Mouse (Mus musculus) forebrain, embryonic 10.5 days (tissue): ENCODE measurements around the gene Pik3ca. TPM values are rescaled to one million over a fixed set of nuclear protein-coding genes. Genes with fewer than 3 reads are reported as not detected.

Experiments used
- DNase-seq: peaks from one replicate; pipeline ENCODE4 v3.0.0-alpha.2; 2017; ENCODE audit warnings: low spot score; ENCODE audit errors: extremely low spot score
- H3K27ac ChIP-seq: fragments of 300-500 bp; sonication (generic); 2 replicates; pipeline ENCODE4 v1.5.1; 2016; ENCODE audit warnings: mild to moderate bottlenecking
- H3K27me3 ChIP-seq: fragments of 300-500 bp; sonication (generic); 2 replicates; pipeline ENCODE4 v1.6.1; 2016; ENCODE audit warnings: mild to moderate bottlenecking; ENCODE audit not compliant: poor library complexity, severe bottlenecking
- H3K36me3 ChIP-seq: fragments of 300-500 bp; sonication (generic); replicated peaks from 2 replicates; pipeline ENCODE4 v1.6.1; 2016; ENCODE audit warnings: mild to moderate bottlenecking, moderate library complexity
- H3K4me1 ChIP-seq: fragments of 300-500 bp; sonication (generic); 2 replicates; pipeline ENCODE4 v1.6.1; 2016
- H3K4me3 ChIP-seq: fragments of 300-500 bp; sonication (generic); 2 replicates; pipeline ENCODE4 v1.5.1; 2016; ENCODE audit warnings: mild to moderate bottlenecking, moderate library complexity
- H3K9me3 ChIP-seq: fragments of 300-500 bp; sonication (generic); 2 replicates; pipeline ENCODE4 v1.6.1; 2016; ENCODE audit warnings: mild to moderate bottlenecking, moderate library complexity
- WGBS: fragments of 180-500 bp; shearing (Covaris S2); methylation state at CpG from one replicate; pipeline ENCODE4 v1.1.7; 2016; 5-methylcytosine and 5-hydroxymethylcytosine counted together
- polyA plus RNA-seq: library from polyadenylated mRNA; unstranded; fragments of >200 nt; fragmentation: Nextera tagmentation; extraction: Ambion mirVana; gene quantifications from 2 replicates; pipeline ENCODE4 v1.2.1, GENCODE M21; 2016

Pik3ca gene
- polyA plus RNA-seq, 1 experiment from 2014 or later = 8.0 TPM

GRCm38 (mm10) chr3:32381556-32381955 is 15.9 kb upstream of the Pik3ca start:
- WGBS = 81% methylated on average over 3 of the region's 3 CpGs
- H3K27ac ChIP-seq = no peak overlapping the region
- H3K36me3 ChIP-seq = no peaks in the 10 kb centered on the region
- no peaks in the 10 kb centered on the region for H3K9me3 ChIP-seq
- H3K27me3 ChIP-seq = no peaks in the 10 kb centered on the region
- H3K4me1 ChIP-seq = no peaks in the 10 kb centered on the region
- DNase-seq = no peak
- no peak overlapping the region for H3K4me3 ChIP-seq

DNA sequence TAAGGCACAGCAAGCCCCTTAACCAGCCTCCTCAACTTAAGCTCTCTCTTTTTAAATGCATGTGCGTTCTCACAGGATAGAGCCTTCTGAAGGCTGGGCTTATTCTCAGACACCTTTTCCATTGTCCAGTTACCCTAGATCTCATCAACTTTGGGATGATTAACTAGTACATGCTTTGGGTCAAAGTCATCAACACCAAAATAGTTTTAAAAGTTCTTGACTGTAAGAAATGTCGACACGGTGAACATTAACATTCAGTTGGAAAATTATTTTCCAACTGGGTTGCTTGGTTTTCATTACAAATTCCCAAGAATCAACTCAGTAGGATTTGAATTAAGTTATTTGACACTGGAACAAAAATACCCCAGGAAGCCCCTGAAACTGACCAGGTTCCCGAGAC is 4.6 kb upstream of the Pik3ca start:
- DNase-seq = no peak
- H3K27ac ChIP-seq = no peak overlapping the region
- peaks cover 7% of the 10 kb centered on the region for H3K4me1 ChIP-seq
- no peaks in the 10 kb centered on the region for H3K9me3 ChIP-seq
- H3K4me3 ChIP-seq = no peak overlapping the region
- WGBS = 91% methylated on average over 4 of the region's 4 CpGs
- no peaks in the 10 kb centered on the region for H3K36me3 ChIP-seq
- H3K27me3 ChIP-seq = no peaks in the 10 kb centered on the region

- Histone ChIP-seq H3K27me3 (no peaks in the 10 kb centered on the region), H3K4me3 (no peak overlapping the region), H3K4me1 (peaks cover 17% of the 10 kb centered on the region), H3K9me3 (no peaks in the 10 kb centered on the region), H3K27ac (no peak overlapping the region), H3K36me3 (no peaks in the 10 kb centered on the region)
- no peak for DNase-seq
- WGBS = 87% methylated on average over 8 of the region's 8 CpGs
Measured at GRCm38 (mm10) chr3:32393986-32394385, 3.5 kb upstream of the Pik3ca start.

DNA sequence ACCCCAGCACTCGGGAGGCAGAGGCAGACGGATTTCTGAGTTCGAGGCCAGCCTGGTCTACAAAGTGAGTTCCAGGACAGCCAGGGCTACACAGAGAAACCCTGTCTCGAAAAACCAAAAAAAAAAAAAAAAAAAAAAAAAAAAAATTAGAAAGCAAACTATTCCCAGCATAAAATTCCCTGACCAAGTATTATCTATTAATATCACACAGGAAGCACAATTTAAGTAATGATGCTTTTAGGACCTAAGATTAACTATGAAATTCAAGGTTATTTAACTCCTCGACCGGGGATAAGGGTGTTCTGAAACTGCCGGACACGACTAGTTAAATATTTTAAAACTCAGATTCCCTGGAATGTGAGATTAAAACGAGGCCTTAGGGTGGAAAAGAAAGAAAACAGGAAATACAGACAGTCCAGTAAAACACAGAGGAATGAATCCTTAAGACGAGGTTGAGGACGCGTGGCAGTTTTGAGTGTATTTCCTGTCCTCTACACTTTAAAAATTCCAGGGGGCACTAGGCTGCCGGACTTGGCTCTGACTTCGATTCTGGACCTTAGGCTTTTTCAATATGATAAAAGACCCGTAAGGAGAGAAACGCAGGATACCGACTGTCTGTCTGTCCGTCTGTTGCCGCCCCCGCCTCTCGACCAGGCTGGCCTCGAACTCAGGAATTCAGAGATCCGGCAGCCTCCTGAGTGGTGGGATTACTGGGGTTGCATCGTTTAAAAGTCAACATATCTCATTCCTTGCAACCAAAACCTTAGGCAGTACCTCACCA is 1.5 kb upstream of the Pik3ca start:
- Histone ChIP-seq H3K4me3 (peak overlapping the region; percentile 92), H3K27ac (peak overlapping the region; percentile 95), H3K9me3 (no peaks in the 10 kb centered on the region), H3K36me3 (no peaks in the 10 kb centered on the region), H3K4me1 (peaks cover 36% of the 10 kb centered on the region), H3K27me3 (peaks cover 3% of the 10 kb centered on the region; the same call in 1 of the 2 replicates)
- peak; percentile 30 for DNase-seq
- 33% methylated on average over 24 of the region's 24 CpGs for WGBS

- H3K4me3 ChIP-seq = peak overlapping the region; percentile 92
- H3K27me3 ChIP-seq = peaks cover 3% of the 10 kb centered on the region; the same call in 1 of the 2 replicates
- H3K27ac ChIP-seq = peak overlapping the region; percentile 95
- peaks cover 44% of the 10 kb centered on the region for H3K4me1 ChIP-seq
- WGBS = 2% methylated on average over 72 of the region's 77 CpGs
- H3K36me3 ChIP-seq = no peaks in the 10 kb centered on the region
- peak; percentile 97 for DNase-seq
- H3K9me3 ChIP-seq = no peaks in the 10 kb centered on the region
Measured at GRCm38 (mm10) chr3:32396794-32397460, 544 bp upstream of the Pik3ca start.

GRCm38 (mm10) chr3:32398175-32398538 is 686 bp downstream of the Pik3ca start:
- H3K36me3 ChIP-seq = no peaks in the 10 kb centered on the region
- no peaks in the 10 kb centered on the region for H3K9me3 ChIP-seq
- peak overlapping the region; percentile 92 for H3K4me3 ChIP-seq
- DNase-seq = no peak
- WGBS = 2% methylated on average over 7 of the region's 7 CpGs
- H3K4me1 ChIP-seq = peaks cover 44% of the 10 kb centered on the region
- H3K27ac ChIP-seq = no peak overlapping the region
- peaks cover 3% of the 10 kb centered on the region; the same call in 1 of the 2 replicates for H3K27me3 ChIP-seq

- 25% methylated on average over 4 of the region's 4 CpGs for WGBS
- no peaks in the 10 kb centered on the region for H3K9me3 ChIP-seq
- no peaks in the 10 kb centered on the region for H3K36me3 ChIP-seq
- H3K27ac ChIP-seq = no peak overlapping the region
- peak overlapping the region; percentile 92 for H3K4me3 ChIP-seq
- no peak for DNase-seq
- H3K4me1 ChIP-seq = peaks cover 44% of the 10 kb centered on the region
- H3K27me3 ChIP-seq = peaks cover 3% of the 10 kb centered on the region; the same call in 1 of the 2 replicates
Measured at GRCm38 (mm10) chr3:32398623-32399022, 1.2 kb downstream of the Pik3ca start.

- no peak for DNase-seq
- Histone ChIP-seq H3K9me3 (no peaks in the 10 kb centered on the region), H3K4me1 (peaks cover 44% of the 10 kb centered on the region), H3K27ac (no peak overlapping the region), H3K27me3 (peaks cover 3% of the 10 kb centered on the region; the same call in 1 of the 2 replicates), H3K36me3 (no peaks in the 10 kb centered on the region), H3K4me3 (no peak overlapping the region)
- 32% methylated on average over 4 of the region's 4 CpGs for WGBS
Measured at GRCm38 (mm10) chr3:32399381-32399780, 1.9 kb downstream of the Pik3ca start.

DNA sequence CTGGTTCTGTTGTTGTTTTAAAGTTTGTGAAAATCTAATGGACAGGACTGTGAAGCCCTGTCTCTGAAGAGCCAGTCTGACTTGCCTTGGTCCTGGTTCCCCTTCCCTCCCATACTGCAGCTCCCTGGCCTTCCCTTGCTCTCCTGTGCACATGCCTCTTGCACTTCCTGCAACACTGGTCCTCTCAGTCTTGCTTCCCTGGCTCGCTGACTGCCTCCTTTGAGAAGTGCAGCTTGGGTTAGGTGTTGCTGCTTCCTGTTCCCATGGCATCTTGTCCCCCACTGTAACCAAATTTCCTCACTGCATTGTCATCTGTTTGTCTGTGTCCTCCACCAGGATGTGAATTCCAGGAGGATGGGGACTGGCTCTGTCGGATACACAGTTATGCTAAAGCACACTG is 2.5 kb downstream of the Pik3ca start:
- WGBS = 59% methylated on average over 2 of the region's 2 CpGs
- Histone ChIP-seq H3K27ac (no peak overlapping the region), H3K4me1 (peaks cover 44% of the 10 kb centered on the region), H3K36me3 (no peaks in the 10 kb centered on the region), H3K27me3 (peaks cover 3% of the 10 kb centered on the region; the same call in 1 of the 2 replicates), H3K4me3 (no peak overlapping the region), H3K9me3 (no peaks in the 10 kb centered on the region)
- no peak for DNase-seq

DNA sequence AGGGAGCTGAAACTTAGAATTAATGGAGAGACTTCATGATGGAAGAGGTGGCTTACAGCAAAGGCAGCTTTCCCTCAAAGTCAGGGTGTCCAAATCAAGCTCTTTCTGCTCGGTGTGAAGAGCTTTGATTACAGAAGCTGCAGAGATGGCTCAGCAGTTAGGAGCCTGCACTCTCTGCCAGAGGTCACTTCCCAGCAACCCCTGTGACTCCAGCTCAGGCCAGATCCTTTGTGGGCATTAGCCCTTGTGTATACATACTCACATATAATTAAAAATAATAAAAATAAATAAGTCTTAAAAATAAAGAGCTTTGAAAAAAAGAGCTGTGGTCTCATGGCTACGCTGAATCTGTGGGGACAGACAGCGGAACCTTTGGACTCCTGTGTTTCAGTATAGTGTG is 4.1 kb downstream of the Pik3ca start:
- no peak for DNase-seq
- Histone ChIP-seq H3K27me3 (peaks cover 3% of the 10 kb centered on the region; the same call in 1 of the 2 replicates), H3K27ac (no peak overlapping the region), H3K36me3 (no peaks in the 10 kb centered on the region), H3K4me1 (peaks cover 37% of the 10 kb centered on the region), H3K9me3 (no peaks in the 10 kb centered on the region), H3K4me3 (no peak overlapping the region)
- 87% methylated on average over 3 of the region's 3 CpGs for WGBS

- DNase-seq = no peak
- WGBS = 91% methylated on average over 7 of the region's 7 CpGs
- H3K4me1 ChIP-seq = peaks cover 34% of the 10 kb centered on the region
- no peaks in the 10 kb centered on the region for H3K9me3 ChIP-seq
- no peaks in the 10 kb centered on the region for H3K36me3 ChIP-seq
- H3K4me3 ChIP-seq = no peak overlapping the region
- no peak overlapping the region for H3K27ac ChIP-seq
- peaks cover 3% of the 10 kb centered on the region; the same call in 1 of the 2 replicates for H3K27me3 ChIP-seq
Measured at GRCm38 (mm10) chr3:32402990-32403885, 5.8 kb downstream of the Pik3ca start.

DNA sequence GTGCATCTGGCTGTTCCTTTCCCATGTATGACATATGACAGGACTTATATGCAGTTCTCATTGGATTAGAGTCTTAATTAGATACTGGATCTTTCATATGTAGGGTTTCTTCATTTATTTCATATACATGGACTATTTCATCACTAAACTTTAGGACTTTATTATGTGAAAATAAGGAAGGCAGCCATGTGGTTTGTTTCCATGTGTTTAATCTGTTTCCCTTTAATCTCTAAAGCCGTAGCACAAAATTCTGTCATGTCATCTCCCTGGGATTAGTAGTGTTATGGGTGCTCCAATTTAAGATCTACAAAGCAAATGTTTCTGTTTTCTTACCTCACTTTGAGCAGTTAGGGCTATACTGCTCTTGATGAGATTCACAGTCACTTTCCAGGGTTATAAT is 8.2 kb downstream of the Pik3ca start:
- 100% methylated on average over 1 of the region's 1 CpGs for WGBS
- no peaks in the 10 kb centered on the region for H3K36me3 ChIP-seq
- DNase-seq = no peak
- H3K4me3 ChIP-seq = no peak overlapping the region
- no peak overlapping the region for H3K27ac ChIP-seq
- H3K4me1 ChIP-seq = peaks cover 9% of the 10 kb centered on the region
- H3K9me3 ChIP-seq = no peaks in the 10 kb centered on the region
- no peaks in the 10 kb centered on the region for H3K27me3 ChIP-seq
